Mouse (Mus musculus) hindbrain, embryonic 14.5 days (tissue): ENCODE results near the gene Olfr58. TPM values are rescaled to one million over a fixed set of nuclear protein-coding genes. Genes with fewer than 3 reads are reported as not detected.
"Not testable (repeated sequence)": the region's sequence is repeated elsewhere in the genome, so short reads cannot be mapped to it uniquely, and the experiment has no call there.

Source experiments
- ATAC-seq: fragments of 200-750 bp; cut with Nextera tagmentation; 2 replicates; pipeline ENCODE4 v1.8.0; 2017; ENCODE audit warnings: moderate number of reproducible peaks, mild to moderate bottlenecking, moderate TSS enrichment, moderate library complexity; ENCODE audit not compliant: low FRiP score
- DNase-seq: peaks from one replicate; pipeline ENCODE4 v3.0.0-alpha.2; 2015; ENCODE audit warnings: low spot score
- H3K27ac ChIP-seq: fragments of 300-500 bp; sonication (generic); 2 replicates; pipeline ENCODE4 v1.5.1; 2014; ENCODE audit warnings: mild to moderate bottlenecking, moderate library complexity
- H3K27me3 ChIP-seq: fragments of 300-500 bp; sonication (generic); 2 replicates; pipeline ENCODE4 v1.6.1; 2014; ENCODE audit warnings: mild to moderate bottlenecking, low read length, mixed read lengths; ENCODE audit not compliant: control insufficient read depth, insufficient read depth
- H3K36me3 ChIP-seq: fragments of 300-500 bp; sonication (generic); replicated peaks from 2 replicates; pipeline ENCODE4 v1.6.1; 2014; ENCODE audit not compliant: control insufficient read depth, insufficient read depth
- H3K4me1 ChIP-seq: fragments of 300-500 bp; sonication (generic); replicated peaks from 2 replicates; pipeline ENCODE4 v1.6.1; 2014; ENCODE audit warnings: antibody characterized with exemption, low read length, mixed read lengths; ENCODE audit not compliant: control insufficient read depth, insufficient read depth
- H3K4me2 ChIP-seq: fragments of 300-500 bp; sonication (generic); replicated peaks from 2 replicates; pipeline ENCODE4 v1.6.1; 2014; ENCODE audit warnings: mild to moderate bottlenecking, moderate library complexity
- H3K4me3 ChIP-seq: fragments of 300-500 bp; sonication (generic); replicated peaks from 2 replicates; pipeline ENCODE4 v1.5.1; 2014; ENCODE audit warnings: mild to moderate bottlenecking, low read length
- H3K9ac ChIP-seq: fragments of 300-500 bp; sonication (generic); 2 replicates; pipeline ENCODE4 v1.6.1; 2014
- H3K9me3 ChIP-seq: fragments of 300-500 bp; sonication (generic); 2 replicates; pipeline ENCODE4 v1.6.1; 2016; ENCODE audit warnings: low read length; ENCODE audit not compliant: control insufficient read depth
- WGBS: fragments of 180-500 bp; shearing (Covaris S2); extraction: QIAGEN DNeasy Blood & Tissue Kit; methylation state at CpG from one replicate; pipeline ENCODE4 v1.1.7; 2014; 5-methylcytosine and 5-hydroxymethylcytosine counted together
- polyA plus RNA-seq: library from polyadenylated mRNA; unstranded; fragments of >200 nt; fragmentation: Nextera tagmentation; extraction: Ambion mirVana; gene quantifications from 2 replicates; pipeline ENCODE4 v1.2.1, GENCODE M21; 2014

The Olfr58 gene
- polyA plus RNA-seq, result not detected in 2 replicates

DNA sequence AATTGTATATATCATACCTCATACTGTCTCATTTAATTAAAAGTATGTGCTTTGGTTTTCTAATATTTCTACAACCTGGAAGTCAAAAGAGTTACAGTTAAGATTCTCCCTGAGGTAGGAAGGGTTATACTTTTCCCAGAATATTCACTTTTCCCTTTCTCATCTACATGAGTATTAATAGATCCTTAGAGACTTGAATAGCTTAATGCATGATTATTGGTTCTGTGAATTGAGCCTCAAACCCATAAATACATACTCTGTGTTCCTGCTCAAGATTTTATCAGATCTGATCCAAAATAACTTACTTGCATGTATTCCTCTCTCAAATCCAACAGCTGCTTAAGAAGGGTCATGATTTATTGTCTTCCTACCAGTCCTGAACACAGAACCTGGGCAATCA is at the start of gene Olfr58:
Gene Olfr58 (plus strand): TSS at position 301 of the 400 bp plus-strand sequence.
- H3K9ac ChIP-seq, result no peak within 1 kb of the TSS
- no peak for ATAC-seq
- DNase-seq, result no peak
- H3K4me2 ChIP-seq, result no peak within 1 kb of the TSS
- H3K4me1 ChIP-seq, result no peaks in the 10 kb centered on the region
- H3K36me3 ChIP-seq, result no peaks in the 10 kb centered on the region
- peaks cover 22% of the 10 kb centered on the region for H3K9me3 ChIP-seq
- no peak within 1 kb of the TSS for H3K4me3 ChIP-seq
- H3K27me3 ChIP-seq, result no peaks in the 10 kb centered on the region
- no peak within 1 kb of the TSS for H3K27ac ChIP-seq

DNA sequence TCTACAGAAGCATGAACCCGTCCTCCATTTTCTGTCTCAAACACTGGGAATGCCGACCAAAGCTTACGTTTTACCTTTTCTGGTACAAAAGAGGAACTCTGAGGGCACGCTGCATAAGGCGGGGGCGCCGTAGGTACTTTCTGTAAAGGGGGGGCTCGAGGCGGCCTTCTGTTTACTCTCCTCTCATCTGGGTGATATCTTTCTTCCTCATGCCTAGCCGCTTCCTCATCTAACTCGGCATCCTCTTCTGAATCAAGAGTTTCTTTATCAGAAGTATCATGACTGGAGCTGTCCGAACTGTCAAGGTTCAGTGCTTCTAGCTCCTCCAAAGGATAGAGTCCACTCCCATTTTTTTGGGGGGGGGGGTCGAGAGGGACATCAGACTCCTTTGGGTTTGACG is 10.9 kb upstream of the Olfr58 start:
- Histone ChIP-seq H3K27me3 (no peaks in the 10 kb centered on the region), H3K4me3 (no peak overlapping the region), H3K27ac (no peak overlapping the region), H3K9me3 (peaks cover 40% of the 10 kb centered on the region), H3K4me1 (no peaks in the 10 kb centered on the region), H3K36me3 (no peaks in the 10 kb centered on the region), H3K4me2 (no peak overlapping the region), H3K9ac (no peak overlapping the region)
- DNase-seq (no peak), ATAC-seq (no peak)
- 88% methylated on average over 14 of the region's 14 CpGs for WGBS

DNA sequence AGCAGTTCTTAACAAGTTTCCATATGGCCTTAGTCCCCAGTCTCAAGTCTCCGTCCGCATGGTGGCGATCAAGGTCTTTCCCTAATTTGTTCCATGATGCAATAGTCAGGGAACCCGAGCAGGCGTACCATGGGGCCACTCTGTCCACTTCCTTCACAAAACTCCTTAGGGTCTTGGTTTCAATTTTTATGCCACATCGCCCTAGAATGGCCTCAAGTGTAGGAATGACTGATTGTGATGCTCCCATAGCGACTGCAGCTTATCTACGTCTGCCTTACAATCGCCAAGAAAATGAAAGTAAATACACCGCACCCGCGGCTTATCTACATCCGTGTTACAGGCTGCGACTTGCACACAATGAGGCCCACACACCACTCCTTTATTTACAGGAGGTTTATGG is 10.4 kb upstream of the Olfr58 start:
- WGBS, result 94% methylated on average over 14 of the region's 14 CpGs
- H3K9me3 ChIP-seq, result peaks cover 35% of the 10 kb centered on the region
- H3K4me3 ChIP-seq, result no peak overlapping the region
- no peak overlapping the region for H3K4me2 ChIP-seq
- ATAC-seq (no peak), DNase-seq (no peak)
- no peak overlapping the region for H3K27ac ChIP-seq
- H3K27me3 ChIP-seq, result no peaks in the 10 kb centered on the region
- no peak overlapping the region for H3K9ac ChIP-seq
- no peaks in the 10 kb centered on the region for H3K4me1 ChIP-seq
- H3K36me3 ChIP-seq, result no peaks in the 10 kb centered on the region

DNA sequence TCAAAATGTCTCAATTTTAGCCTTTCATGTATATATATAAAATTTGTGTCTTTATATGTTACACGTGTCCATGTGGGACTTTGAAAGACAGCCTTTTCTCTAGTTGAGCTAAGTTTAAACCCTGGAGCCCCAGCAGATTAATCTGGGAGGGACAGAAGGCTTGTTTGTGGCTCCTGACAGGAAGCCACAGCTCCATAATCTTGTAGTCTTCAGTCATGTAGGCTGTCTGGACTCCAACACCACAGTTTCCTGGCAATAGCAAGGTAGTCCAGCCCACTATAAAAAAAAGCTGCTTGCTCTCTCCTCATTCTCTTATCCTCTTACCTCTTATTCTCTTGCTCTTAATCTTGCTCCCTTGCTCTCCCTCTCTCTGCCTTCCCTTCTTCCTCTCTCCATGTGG is 22.9 kb downstream of the Olfr58 start:
- no peaks in the 10 kb centered on the region for H3K9me3 ChIP-seq
- ATAC-seq (no peak), DNase-seq (no peak)
- WGBS, result 84% methylated on average over 1 of the region's 1 CpGs
- H3K9ac ChIP-seq, result no peak overlapping the region
- no peak overlapping the region for H3K4me2 ChIP-seq
- H3K4me1 ChIP-seq, result no peaks in the 10 kb centered on the region
- no peaks in the 10 kb centered on the region for H3K27me3 ChIP-seq
- no peak overlapping the region for H3K4me3 ChIP-seq
- H3K36me3 ChIP-seq, result no peaks in the 10 kb centered on the region
- H3K27ac ChIP-seq, result no peak overlapping the region

DNA sequence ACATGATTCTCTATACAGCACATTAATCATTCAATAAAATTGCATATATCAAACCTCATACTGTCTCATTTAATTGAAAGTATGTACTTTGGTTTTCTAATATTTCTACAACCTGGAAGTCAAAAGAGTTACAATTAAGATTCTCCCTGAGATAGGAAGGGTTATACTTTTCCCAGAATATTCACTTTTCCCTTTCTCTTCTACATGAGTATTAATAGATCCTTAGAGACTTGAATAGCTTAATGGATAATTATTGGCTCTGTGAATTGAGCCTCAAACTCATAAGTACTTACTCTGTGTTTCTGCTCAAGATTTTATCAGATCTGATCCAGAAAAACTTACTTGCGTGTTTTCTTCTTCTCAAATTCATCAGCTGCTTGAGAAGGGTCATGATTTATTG is 24.5 kb downstream of the Olfr58 start, which contains the start of gene Olfr859:
Gene Olfr859 (plus strand): TSS at position 301 of the 400 bp plus-strand sequence.
- H3K9ac ChIP-seq, ATAC-seq, H3K4me3 ChIP-seq, H3K4me1 ChIP-seq, H3K9me3 ChIP-seq, H3K36me3 ChIP-seq, H3K4me2 ChIP-seq, H3K27ac ChIP-seq, DNase-seq, H3K27me3 ChIP-seq: not testable (repeated sequence)
- 69% methylated on average over 1 of the region's 1 CpGs for WGBS

Other genes starting within 250 kb of the Olfr58 start
- gene Olfr853, start 239.2 kb upstream of the Olfr58 start, polyA plus RNA-seq, result not detected in 2 replicates
- gene Olfr854, start 212.9 kb upstream of the Olfr58 start, polyA plus RNA-seq, result not detected in 2 replicates
- not detected in 2 replicates for gene Olfr855, start 197.7 kb upstream of the Olfr58 start, polyA plus RNA-seq
- 34.3 and 34.8 TPM in 2 replicates for gene Zfp317, start 158.2 kb upstream of the Olfr58 start, polyA plus RNA-seq
- gene Olfr857, start 70.8 kb upstream of the Olfr58 start, polyA plus RNA-seq, result not detected in 2 replicates
- gene Olfr859, start 24.6 kb downstream of the Olfr58 start, polyA plus RNA-seq, result not detected in 2 replicates
- not detected in 2 replicates for gene Olfr860, start 69.5 kb downstream of the Olfr58 start, polyA plus RNA-seq
- not detected in 2 replicates for gene Olfr862, start 107.7 kb downstream of the Olfr58 start, polyA plus RNA-seq
- gene Olfr77, start 136.6 kb downstream of the Olfr58 start, polyA plus RNA-seq, result 0.17 and 0.19 TPM in 2 replicates
- gene Olfr866, start 247.8 kb downstream of the Olfr58 start, polyA plus RNA-seq, result not detected in 2 replicates